Mouse (Mus musculus) mature B cell (primary cell): Measurements from ENCODE around the gene Taar6.

Experiments used
- in situ Hi-C: fragments of 300-500 bp; cut with MboI; formaldehyde crosslinking; loops from 2 replicates; pipeline ENCODE4 v1.14.3; 2019

Gene Taar6

GRCm38 (mm10) chr10:23985546-23985945 is at the start of gene Taar6:
Gene Taar6 (minus strand): TSS chr10:23985646.
- in situ Hi-C loops: no loop called here

- in situ Hi-C loops: no loop called here
Measured at GRCm38 (mm10) chr10:24031347-24031746, 45.9 kb upstream of the Taar6 start.

DNA sequence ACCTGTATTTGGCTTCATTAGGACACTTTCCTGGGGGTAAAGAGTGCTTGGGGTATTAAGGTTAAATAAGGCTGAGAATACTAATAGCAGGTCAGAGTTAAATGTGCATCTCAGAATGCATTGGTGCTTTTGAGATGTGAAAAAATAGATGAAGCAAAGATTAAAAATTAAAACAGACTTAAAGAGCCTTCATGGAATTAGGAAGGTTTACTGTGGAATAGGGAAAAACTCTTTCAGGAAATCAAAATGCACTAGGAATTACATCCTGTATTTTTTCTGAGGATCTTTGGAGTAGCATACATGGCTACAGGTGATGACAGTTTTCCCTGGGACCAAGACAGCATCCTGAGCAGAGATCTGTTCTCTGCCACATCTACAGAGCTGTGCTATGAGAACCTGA is 41.5 kb upstream of the Taar6 start, which contains the start of gene Taar7d:
Taar7d (plus strand) TSS at position 301 of the 400 bp plus-strand sequence.
- in situ Hi-C loops: no loop called here

DNA sequence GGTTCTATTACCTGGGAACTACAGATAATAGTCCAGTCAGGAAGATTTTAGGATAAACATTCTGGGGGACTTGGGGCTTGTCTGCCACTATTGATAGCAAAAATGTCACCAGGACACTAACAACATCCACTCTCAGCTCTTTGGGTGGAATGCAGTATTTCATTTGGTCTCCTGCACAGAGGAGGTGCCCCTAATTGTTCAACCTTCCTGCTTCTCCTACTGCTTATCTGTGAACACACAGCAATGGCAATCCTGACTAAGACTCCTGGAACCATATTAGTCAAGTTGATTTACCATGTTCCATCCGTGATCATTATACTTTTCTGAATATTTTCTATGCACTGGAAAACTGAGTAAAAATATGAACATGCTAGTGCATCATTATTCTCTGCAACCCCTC is 22.7 kb upstream of the Taar6 start:
- in situ Hi-C loops: no loop called here

DNA sequence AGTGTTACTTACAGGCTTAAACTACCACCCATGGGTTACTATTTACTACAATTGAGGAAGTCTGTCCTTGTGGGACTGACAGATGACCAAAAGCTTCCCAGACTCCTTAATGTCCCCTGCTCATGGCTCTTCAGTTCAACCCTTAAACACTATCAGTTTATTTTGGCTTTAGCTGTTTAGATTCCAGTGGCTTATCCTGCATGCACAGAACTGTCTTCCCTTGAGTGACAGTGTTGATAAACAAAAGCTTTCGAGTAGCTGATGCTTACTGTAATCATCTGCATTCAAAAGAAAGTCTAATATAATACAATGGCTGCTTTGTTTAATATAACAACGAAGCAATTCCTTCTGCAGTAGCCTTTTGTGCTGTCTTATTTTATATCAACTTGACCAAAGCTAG is 21.6 kb upstream of the Taar6 start:
- in situ Hi-C loops: no loop called here

- in situ Hi-C loops: no loop called here
Measured at GRCm38 (mm10) chr10:24006442-24006841, 21.0 kb upstream of the Taar6 start.

DNA sequence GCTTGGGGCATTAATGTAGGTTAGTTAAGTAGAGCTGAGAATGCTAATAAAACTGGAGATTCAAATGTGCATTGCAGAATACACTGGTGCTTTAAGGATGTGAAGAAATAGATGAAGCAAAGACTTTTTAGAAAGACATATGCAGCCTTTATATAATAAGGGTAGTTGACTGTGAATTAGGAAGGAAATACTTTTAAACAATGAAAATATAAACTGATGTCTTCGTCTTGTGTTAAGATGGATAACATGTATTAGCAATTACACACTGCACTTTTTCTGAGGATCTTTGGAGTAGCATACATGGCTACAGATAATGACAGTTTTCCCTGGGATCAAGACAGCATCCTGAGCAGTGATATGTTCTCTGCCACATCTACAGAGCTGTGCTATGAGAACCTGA is 14.2 kb upstream of the Taar6 start, which contains the start of gene Taar7b:
Taar7b (plus strand) TSS at position 301 of the 400 bp plus-strand sequence.
- in situ Hi-C loops: no loop called here

- in situ Hi-C loops: no loop called here
Measured at GRCm38 (mm10) chr10:23993381-23993780, 7.9 kb upstream of the Taar6 start, which contains the start of gene Taar7a. Gene Taar7a (minus strand): TSS chr10:23993481.

- in situ Hi-C loops: no loop called here
Measured at GRCm38 (mm10) chr10:23986419-23986818, 973 bp upstream of the Taar6 start.

DNA sequence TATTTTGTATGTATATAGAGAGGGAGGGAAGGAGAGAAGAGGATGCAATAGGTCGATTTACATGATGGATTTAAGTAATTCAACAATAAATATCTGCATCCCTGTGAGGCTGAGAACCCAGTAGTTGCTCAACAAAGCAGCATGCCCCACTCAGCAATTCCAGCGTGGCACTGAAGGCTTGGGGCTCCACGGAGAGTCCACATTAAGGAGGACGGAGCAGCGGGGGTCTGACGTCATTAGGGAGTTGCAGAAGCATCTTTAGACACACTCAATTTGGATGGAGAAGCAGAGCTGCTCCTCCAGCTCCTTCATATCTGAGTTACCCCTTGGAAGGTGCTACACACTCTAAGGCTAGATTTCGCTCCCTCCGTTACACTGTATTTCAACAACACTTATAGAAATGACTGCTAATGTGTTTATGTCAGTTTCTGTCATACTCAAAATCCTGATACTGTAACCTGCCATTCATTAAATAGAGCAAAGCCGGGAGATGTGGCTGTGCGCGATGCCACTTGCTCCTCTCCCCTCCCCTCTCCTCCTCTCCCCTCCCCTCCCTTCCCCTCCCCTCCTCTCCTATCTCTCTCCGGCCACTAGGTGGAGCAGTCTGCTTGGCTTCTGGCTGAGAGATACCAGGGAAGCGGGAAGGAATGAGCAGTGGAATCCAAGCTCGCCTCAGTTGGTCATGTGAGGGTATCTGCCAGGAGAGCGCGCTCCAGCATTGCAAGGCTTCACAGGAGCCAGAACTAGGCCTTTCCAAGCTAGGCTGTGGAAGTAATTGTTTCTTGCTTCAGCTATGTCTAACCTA is 6.3 kb downstream of the Taar6 start:
- in situ Hi-C loops: no loop called here

DNA sequence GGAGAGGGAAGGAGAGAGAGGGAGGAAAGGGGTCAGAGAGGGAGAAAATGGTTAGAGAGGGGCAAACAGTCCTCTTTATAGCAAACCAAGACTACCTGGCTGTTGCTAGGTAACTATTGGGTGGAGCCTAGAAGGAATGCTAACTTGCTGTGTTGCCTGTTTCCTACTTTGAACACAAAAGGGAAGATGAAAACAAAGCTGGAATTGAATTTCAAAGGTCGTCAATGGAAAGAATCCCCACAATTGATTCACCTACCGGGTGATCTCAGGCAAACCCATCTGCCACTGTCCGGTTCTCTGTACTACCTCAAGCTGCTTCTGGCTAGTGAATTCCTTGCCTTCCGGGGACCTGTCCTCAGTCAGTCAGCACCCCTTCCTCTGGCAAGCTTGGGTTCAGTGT is 7.5 kb downstream of the Taar6 start:
- in situ Hi-C loops: no loop called here

DNA sequence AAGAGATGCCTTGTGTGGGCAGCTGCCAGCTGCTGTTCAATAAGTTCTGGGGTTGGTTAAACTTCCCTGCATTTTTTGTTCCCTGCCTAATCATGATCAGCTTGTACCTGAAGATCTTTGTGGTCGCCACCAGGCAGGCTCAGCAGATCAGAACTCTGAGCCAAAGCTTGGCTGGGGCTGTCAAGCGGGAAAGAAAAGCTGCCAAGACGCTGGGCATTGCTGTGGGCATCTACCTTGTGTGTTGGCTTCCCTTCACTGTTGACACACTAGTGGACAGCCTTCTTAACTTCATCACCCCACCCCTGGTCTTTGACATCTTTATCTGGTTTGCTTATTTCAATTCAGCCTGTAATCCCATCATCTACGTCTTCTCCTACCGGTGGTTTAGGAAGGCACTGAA is 14.2 kb downstream of the Taar6 start:
- in situ Hi-C loops: no loop called here

- in situ Hi-C loops: no loop called here
Measured at GRCm38 (mm10) chr10:23970656-23971165, 14.7 kb downstream of the Taar6 start, which contains the start of gene Taar5. Gene Taar5 (plus strand): TSS chr10:23970706.

GRCm38 (mm10) chr10:23964921-23965610 is 20.4 kb downstream of the Taar6 start:
- in situ Hi-C loops: no loop called here

DNA sequence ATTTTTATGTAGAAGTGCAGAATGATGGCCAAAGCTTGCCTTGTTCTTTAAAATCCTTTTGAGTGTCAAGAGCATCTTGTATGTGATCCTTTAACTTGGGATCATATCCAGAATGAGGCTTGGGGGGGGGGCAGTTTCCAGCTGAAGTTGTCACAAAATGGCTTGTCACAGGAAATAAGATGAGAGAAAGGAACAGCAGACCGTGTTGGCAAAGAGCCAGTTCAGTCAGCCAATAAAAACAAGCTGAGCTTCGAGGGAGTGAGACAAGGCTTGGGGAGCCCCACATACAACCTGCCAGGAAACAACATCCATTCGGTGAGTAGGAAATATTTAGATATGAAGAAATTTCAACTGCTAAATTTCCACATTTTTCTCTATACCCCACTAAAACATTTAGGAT is 22.0 kb downstream of the Taar6 start:
- in situ Hi-C loops: no loop called here

DNA sequence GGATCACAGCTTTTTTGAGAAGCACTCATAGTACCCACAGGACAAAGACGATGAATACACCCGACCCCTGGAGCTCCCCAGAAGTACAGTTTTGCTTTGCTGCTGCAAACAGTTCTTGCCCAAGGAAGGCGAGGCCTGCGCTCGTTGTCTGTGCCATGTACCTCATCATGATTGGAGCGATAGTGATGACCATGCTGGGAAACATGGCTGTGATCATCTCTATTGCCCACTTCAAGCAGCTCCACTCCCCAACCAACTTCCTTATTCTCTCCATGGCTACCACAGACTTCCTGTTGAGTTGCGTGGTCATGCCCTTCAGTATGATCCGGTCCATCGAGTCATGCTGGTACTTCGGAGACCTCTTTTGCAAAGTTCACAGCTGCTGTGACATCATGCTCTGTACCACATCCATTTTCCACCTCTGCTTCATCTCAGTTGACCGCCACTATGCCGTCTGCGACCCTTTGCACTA is 25.0 kb downstream of the Taar6 start, which contains the start of gene Taar4:
Taar4 (plus strand) TSS at position 51 of the 472 bp plus-strand sequence.
- in situ Hi-C loops: no loop called here

DNA sequence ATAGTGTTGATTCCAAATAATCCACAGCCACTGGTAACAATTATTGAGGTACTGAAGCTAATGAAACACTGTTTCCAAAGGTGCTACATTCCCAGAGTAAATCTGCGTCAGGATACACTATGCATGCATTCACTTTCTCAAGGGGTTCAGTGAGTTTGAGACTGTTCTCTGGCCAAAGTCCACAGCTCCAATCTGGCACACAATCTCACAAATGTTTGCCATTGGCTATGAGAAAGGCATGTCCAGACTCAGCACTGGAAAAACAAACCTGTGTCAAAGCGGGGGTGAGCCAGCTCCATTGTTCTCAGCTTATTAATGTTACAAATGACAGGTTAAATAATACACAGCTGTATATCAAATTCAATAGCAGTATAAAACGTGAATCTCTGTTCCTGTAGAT is 26.4 kb downstream of the Taar6 start:
- in situ Hi-C loops: no loop called here

DNA sequence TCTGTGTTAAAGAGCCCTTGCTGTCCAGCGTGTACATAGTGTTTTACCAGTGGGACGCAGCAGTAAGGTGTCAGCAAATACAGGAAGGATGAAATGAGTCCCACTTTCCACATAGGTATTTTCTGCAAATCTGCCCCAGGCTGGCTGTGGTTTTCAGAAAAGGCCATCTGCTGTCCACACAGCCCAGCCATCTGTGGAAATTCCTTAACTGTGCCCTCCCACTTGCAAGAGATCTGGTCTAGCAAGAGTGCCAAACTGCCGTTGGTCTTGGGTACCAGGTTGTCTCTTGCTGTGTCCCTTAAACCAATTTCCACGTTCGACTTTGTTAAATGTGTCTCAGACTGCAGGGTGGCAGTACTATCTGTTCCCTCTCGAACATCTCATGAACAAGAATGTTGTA is 33.7 kb downstream of the Taar6 start:
- in situ Hi-C loops: no loop called here

DNA sequence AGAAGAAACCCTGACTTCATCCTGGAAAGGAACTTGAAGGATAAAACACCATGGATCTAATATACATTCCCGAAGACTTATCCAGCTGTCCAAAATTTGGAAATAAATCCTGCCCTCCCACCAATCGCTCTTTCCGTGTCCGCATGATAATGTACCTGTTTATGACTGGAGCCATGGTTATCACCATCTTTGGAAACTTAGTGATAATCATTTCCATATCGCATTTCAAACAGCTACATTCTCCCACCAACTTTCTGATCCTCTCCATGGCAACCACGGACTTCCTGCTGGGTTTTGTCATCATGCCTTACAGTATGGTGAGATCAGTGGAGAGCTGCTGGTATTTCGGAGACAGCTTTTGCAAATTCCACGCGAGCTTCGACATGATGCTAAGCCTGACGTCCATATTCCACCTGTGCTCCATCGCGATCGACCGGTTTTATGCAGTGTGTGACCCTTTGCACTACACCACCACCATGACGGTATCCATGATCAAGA is 35.9 kb downstream of the Taar6 start, which contains the start of gene Taar3:
Taar3 (plus strand) TSS at position 51 of the 498 bp plus-strand sequence.
- in situ Hi-C loops: no loop called here

DNA sequence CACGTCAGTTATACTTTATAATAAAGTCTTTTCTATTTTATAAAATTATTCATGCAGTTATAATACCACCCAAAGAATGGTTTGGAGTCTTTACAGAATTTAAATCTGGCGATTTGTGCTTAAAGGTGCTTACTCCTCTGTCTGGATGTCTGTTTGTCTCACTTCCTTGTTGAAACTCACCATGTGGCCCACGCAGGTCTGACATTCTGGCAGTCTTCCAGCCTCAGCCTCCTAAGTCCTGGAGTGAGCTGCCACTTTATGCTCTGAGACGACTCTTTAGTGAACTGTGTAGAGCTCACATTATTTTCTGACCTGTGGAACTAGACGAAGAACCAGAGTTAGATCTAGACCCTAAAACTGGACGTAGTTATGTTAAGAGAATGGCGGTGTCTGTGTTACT is 37.4 kb downstream of the Taar6 start:
- in situ Hi-C loops: no loop called here

GRCm38 (mm10) chr10:23942465-23942864 is 43.0 kb downstream of the Taar6 start:
- in situ Hi-C loops: no loop called here

- in situ Hi-C loops: no loop called here
Measured at GRCm38 (mm10) chr10:23938312-23938711, 47.1 kb downstream of the Taar6 start, which contains the start of gene Taar2. Gene Taar2 (plus strand): TSS chr10:23938572.
